Mouse (Mus musculus): Measurements from ENCODE around the gene Upk3bl.

Gene Upk3bl

DNA sequence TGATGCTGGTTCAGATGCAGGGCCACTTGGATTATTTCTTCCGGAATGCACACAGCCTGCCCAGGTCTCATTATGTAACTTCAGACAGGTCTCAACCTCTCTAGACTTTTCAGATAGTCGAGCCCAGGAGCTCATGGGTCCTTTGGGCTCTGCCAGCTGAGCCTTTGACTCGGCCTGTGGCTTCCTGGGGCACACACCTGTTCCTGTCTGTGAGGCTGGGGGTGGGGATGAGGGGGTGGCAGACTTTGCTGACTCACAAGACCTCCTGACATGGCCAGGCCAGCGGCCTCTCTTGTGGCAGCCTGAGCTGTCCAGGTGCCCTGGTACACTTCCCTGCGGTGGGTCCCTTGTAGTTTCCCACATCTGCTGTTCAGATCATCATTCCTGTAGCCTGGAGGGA is 37.6 kb downstream of the Upk3bl start:
- CTCF ChIA-PET, result interaction anchor here in 3 of 4 experiments (0.5 to 2.1 kb wide), 7 partner anchors 8 to 622 kb away, joined by 3 to 7 read pairs (median 3); partner anchors contain the start of gene Rasa4 (in 1 of the 3)
- POLR2A ChIA-PET, result interaction anchor here in 3 of 4 experiments (0.8 to 1.7 kb wide), 4 partner anchors 11 to 158 kb away, joined by 3 to 5 read pairs (median 4); partner anchors contain the start of gene Ywhag (in 1 of the 3)

DNA sequence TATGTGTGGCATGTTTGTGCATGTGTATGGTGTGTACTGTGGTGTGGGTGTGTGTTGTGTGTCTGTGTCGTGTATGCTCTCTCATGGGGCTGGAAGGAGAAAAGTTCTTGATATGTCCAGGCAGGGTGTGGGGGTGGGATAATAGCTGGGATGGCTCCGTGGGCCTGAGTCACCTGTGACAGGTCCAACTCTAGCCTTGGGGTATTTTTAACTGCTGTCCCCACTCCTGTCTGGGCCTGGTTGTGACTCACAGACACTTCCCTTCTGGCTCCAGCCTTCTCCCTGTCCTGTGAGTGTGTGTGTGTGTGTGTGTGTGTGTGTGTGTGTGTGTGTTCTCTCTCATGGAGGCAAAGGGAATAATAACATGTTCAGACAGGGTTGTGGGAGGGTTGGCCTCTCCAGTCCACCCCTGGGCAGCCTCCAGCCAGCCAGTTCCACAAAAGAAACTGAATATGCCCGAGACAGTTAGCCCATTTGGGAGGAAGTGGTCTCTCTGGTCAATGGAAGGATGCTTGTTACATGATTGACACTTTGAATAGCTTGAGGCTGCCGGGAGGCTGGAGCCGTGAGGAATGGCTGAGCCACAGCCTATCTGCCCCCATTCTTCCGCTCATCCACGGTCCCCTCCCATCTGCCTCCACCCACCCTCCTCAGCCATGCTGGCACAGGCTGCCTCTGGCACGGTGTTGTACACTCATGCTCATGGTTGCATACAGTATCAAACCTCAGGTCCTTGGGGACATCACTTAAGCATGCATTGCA is 40.1 kb downstream of the Upk3bl start:
- POLR2A ChIA-PET, result interaction anchor here in 3 of 4 experiments (0.6 to 1.3 kb wide), 5 partner anchors 11 to 173 kb away, joined by 3 to 5 read pairs (median 3); partner anchors contain the start of gene Rasa4 (in 1 of the 3)

DNA sequence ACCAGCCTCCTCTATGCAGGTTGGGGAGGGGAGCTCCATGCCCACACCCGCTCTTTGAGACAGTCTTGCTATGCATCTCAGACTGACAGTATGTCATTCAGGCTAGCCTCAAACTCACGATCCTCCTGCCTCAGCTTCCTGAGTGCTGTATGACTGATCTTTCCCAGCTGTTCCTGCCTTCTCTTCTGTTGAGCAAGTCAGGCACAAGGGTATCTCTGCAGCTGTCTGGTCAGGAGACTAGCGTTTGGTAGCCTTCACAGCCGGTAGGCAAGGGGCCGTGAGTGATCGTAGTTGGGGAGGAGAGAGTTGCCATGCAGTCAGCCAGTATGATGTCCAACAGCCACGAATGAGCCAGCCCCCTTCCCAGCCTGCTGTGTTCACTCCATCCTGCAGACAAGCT is 40.8 kb downstream of the Upk3bl start:
- CTCF ChIA-PET, result interaction anchor here in 2 of 4 experiments (0.6 to 2.0 kb wide), 5 partner anchors 9 to 194 kb away, joined by 3 to 5 read pairs (median 3); partner anchors contain the start of gene Rasa4 (in 1 of the 2)
- POLR2A ChIA-PET, result interaction anchor here in 3 of 4 experiments (0.6 to 1.5 kb wide), 9 partner anchors 11 to 1656 kb away, joined by 3 to 5 read pairs (median 3); partner anchors contain the start of gene Rasa4 (in 1 of the 3)

More for the DNA sequence above, 40.1 kb downstream of the Upk3bl start:
- CTCF ChIA-PET, result interaction anchor here in 2 of 4 experiments (0.7 to 2.0 kb wide), 3 partner anchors 87 to 193 kb away, joined by 3 to 5 read pairs (median 5); no protein-coding TSS in a partner anchor

GRCm38 (mm10) chr5:136098536-136098935 is 44.2 kb downstream of the Upk3bl start:
- ChIA-PET CTCF (interaction anchor here in 3 of 4 experiments (0.5 to 1.7 kb wide), 5 partner anchors 9 to 221 kb away, joined by 3 to 6 read pairs (median 4); partner anchors contain the start of gene Alkbh4 (in 1 of the 3)), POLR2A (interaction anchor here in 3 of 4 experiments (0.5 to 1.8 kb wide), 6 partner anchors 12 to 320 kb away, joined by 3 to 4 read pairs (median 4); partner anchors contain the start of genes Mdh2 (in 1 of the 3), Polr2j (in 1 of the 3) and Styxl1 (in 1 of the 3))

GRCm38 (mm10) chr5:136102099-136102820 is 48.0 kb downstream of the Upk3bl start:
- CTCF ChIA-PET, result interaction anchor here (0.5 to 5.5 kb wide), 54 partner anchors 10 to 1465 kb away, joined by 3 to 53 read pairs (median 4); partner anchors contain the start of genes Polr2j (in 2 of the 4), Rasa4 (in 2 of the 4), Dtx2 (in 1 of the 4) and Hspb1 (in 1 of the 4)
- POLR2A ChIA-PET, result interaction anchor here (0.5 to 5.2 kb wide), 45 partner anchors 9 to 1684 kb away, joined by 3 to 39 read pairs (median 4); partner anchors contain the start of genes Polr2j (in 4 of the 4), Rasa4 (in 2 of the 4), Ywhag (in 2 of the 4) and Dtx2 (in 1 of the 4)

DNA sequence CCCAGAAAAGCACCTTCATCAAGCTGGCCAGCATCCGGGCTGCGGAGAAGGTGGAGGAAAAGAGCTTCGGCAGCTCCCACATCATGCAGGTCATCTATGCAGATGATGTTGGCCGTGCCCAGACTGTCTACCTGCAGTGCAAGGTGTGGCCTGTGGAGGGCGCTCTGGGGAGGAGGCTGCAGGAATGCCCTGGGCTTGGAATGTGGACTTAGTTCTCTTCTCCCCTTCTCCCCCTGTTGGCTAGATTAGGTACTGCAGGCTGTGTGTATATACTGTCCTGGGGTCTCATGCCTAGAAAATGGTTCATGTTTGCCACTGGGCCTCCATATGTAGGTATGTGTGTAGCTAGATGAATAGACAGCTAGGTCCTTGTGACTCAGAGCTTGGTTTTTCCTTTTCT is 50.2 kb downstream of the Upk3bl start:
- ChIA-PET POLR2A (interaction anchor here in 3 of 4 experiments (0.6 to 5.2 kb wide), 11 partner anchors 8 to 877 kb away, joined by 3 to 39 read pairs (median 5); partner anchors contain the start of genes Polr2j (in 1 of the 3) and Rasa4 (in 1 of the 3)), CTCF (interaction anchor here in 3 of 4 experiments (0.6 to 5.5 kb wide), 11 partner anchors 9 to 1164 kb away, joined by 3 to 53 read pairs (median 4); partner anchors contain the start of genes Polr2j (in 2 of the 3) and Rasa4 (in 1 of the 3))

- ChIA-PET CTCF (interaction anchor here in 1 of 4 experiments (1.0 kb wide), 1 partner anchor 253 kb away, joined by 3 read pairs; no protein-coding TSS in a partner anchor), POLR2A (interaction anchor here in 1 of 4 experiments (0.6 kb wide), 1 partner anchor 13 kb away, joined by 3 read pairs; no protein-coding TSS in a partner anchor)
These were observed 54.2 kb downstream of the Upk3bl start for GRCm38 (mm10) chr5:136108486-136108885.

DNA sequence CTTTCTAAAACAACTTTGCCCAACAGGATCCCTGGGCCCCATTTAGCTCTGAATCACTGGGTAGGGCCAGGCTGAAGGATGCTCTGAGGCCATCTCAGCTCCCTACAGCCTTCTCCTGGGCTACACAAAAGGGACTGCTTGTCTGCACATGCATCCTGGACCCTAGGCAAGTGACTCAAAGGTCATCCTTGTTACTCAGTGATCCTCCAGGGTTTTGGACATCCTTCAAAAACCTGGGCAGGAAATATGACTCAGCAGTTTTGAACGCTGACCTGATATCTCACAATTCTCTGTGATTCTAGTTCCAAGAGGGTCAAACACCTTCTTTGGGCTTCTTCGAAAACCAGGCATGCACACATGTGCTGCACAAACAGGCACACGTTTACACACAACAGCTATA is 54.8 kb downstream of the Upk3bl start:
- ChIA-PET CTCF (no interaction called here), POLR2A (no interaction called here)

- POLR2A ChIA-PET, result interaction anchor here in 2 of 4 experiments (0.7 to 4.7 kb wide), 6 partner anchors 10 to 559 kb away, joined by 3 to 39 read pairs (median 4); no protein-coding TSS in a partner anchor
- CTCF ChIA-PET, result interaction anchor here (0.5 to 2.9 kb wide), 5 partner anchors 9 to 34 kb away, joined by 3 to 15 read pairs (median 4); no protein-coding TSS in a partner anchor
These were observed 59.3 kb downstream of the Upk3bl start for GRCm38 (mm10) chr5:136113546-136113945.

All from embryonic stem cell, embryonic (primary cell).